Mouse (Mus musculus) myocyte (in vitro differentiated cells): ENCODE measurements around the gene Gldc.

Experiments used
- CEBPB ChIP-seq: IDR thresholded peaks from 2 replicates; pipeline ENCODE4 v1.6.1; 2011; ENCODE audit warnings: mild to moderate bottlenecking, moderate library complexity; ENCODE audit not compliant: poor library complexity, insufficient read depth, severe bottlenecking
- E2F4 ChIP-seq: IDR thresholded peaks from one replicate; pipeline ENCODE4 v1.6.1; 2011; ENCODE audit warnings: mild to moderate bottlenecking, control low read depth, moderate library complexity; ENCODE audit not compliant: insufficient read depth
- MAX ChIP-seq: IDR thresholded peaks from one replicate; pipeline ENCODE4 v1.6.1; 2011; ENCODE audit warnings: low read depth, mild to moderate bottlenecking, control low read depth
- MYOD1 ChIP-seq, 3 experiments: IDR thresholded peaks; one replicate each; pipeline ENCODE4 v1.6.1; 2011; ENCODE audit warnings: control low read depth in 2 of 3, low read depth in 2 of 3, mild to moderate bottlenecking in 2 of 3, moderate library complexity in 1 of 3; ENCODE audit not compliant: insufficient read length in 2 of 3, control insufficient read depth in 1 of 3
- MYOG ChIP-seq, 3 experiments: IDR thresholded peaks; one replicate each; pipeline ENCODE4 v1.6.1; 2011; ENCODE audit warnings: control low read depth in 2 of 3, low read depth in 2 of 3, mild to moderate bottlenecking in 2 of 3; ENCODE audit not compliant: insufficient read length in 2 of 3, control insufficient read depth in 1 of 3, insufficient read depth in 1 of 3
- POLR2A ChIP-seq: IDR thresholded peaks from one replicate; pipeline ENCODE4 v1.6.1; 2011; ENCODE audit warnings: low read depth, mild to moderate bottlenecking, control low read depth, moderate library complexity; ENCODE audit not compliant: insufficient read length
- POLR2AphosphoS2 ChIP-seq: IDR thresholded peaks from one replicate; pipeline ENCODE4 v1.6.1; 2011; ENCODE audit warnings: low read depth, control low read depth; ENCODE audit not compliant: insufficient read length
- SRF ChIP-seq: IDR thresholded peaks from one replicate; pipeline ENCODE4 v1.6.1; 2011; ENCODE audit warnings: low read depth; ENCODE audit not compliant: control insufficient read depth, insufficient read length
- TCF12 ChIP-seq: IDR thresholded peaks from one replicate; pipeline ENCODE4 v1.6.1; 2011; ENCODE audit warnings: mild to moderate bottlenecking, control low read depth; ENCODE audit not compliant: poor library complexity, insufficient read depth, severe bottlenecking
- TCF3 ChIP-seq: IDR thresholded peaks from one replicate; pipeline ENCODE4 v1.6.1; 2011; ENCODE audit warnings: low read depth, control low read depth; ENCODE audit not compliant: insufficient read length
- USF1 ChIP-seq: IDR thresholded peaks from one replicate; pipeline ENCODE4 v1.6.1; 2011; ENCODE audit warnings: low read depth, mild to moderate bottlenecking, control low read depth, moderate library complexity

GRCm38 (mm10) chr19:30216186-30216585 lies 41.0 kb upstream of the Gldc start:
- TF ChIP-seq POLR2A (no peak), CEBPB (no peak), TCF12 (no peak), SRF (no peak), MAX (no peak), TCF3 (no peak), MYOD1 (IDR thresholded peaks at IDR 0.05; ENCODE audit: control insufficient read depth in 1 of 3, insufficient read length in 2 of 3, low read depth in 2 of 3) (no peak), MYOG (IDR thresholded peaks at IDR 0.05; ENCODE audit: control insufficient read depth in 1 of 3, insufficient read depth in 1 of 3, insufficient read length in 2 of 3, low read depth in 2 of 3) (no peak), USF1 (no peak), E2F4 (no peak), POLR2AphosphoS2 (no peak)
